Mouse (Mus musculus): ENCODE data around the gene Large1. TPM values are rescaled to one million over a fixed set of nuclear protein-coding genes. Genes with fewer than 3 reads are reported as not detected.
"Not testable (repeated sequence)": the region's sequence is repeated elsewhere in the genome, so short reads cannot be mapped to it uniquely, and the experiment has no call there.

Gene Large1
- polyA plus RNA-seq, 1 experiment from 2014 or later: 8.7 TPM

DNA sequence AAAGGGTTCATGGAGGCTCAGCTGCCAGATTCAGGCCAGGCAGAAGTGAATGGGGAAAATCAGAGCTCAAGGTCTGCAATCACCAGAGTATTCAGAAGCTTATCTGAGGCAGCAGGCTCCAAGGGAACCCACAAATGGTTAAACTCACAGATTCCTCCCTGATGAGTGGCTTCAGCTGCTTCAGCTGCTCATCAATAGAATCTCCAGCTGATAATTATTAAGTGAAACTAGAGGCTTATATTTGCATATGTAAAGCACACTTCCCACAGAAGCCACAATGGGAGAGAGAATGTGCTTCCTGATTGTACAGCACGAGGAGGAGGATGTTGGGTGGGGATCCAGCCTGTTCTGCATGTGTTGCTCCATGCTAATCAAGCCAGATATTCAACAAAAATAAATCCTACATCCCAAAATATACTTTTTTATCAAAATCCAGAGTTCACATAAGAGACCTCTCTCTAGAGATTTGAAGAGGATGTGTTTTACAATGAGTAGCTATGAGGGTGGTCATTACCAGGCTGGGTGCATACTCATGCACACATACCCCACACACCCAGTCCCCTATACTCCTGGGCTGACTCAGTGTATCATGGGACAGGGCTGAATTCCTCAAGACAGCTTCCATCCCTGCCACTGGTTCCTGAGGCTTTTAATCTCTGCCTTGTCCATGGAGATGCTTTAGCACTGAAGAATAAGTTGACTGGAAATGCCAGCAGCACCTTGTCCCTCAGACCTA is 210.5 kb downstream of the Large1 start:
- TF ChIP-seq CTCF (IDR thresholded peaks at IDR 0.05; ENCODE audit: low read depth): no peak
- Histone ChIP-seq H3K4me1 (ENCODE audit: insufficient read depth) (no peaks in the 10 kb centered on the region), H3K9ac (no peak overlapping the region), H3K27ac (ENCODE audit: low read depth) (no peak overlapping the region), H3K36me3 (ENCODE audit: insufficient read depth) (no peaks in the 10 kb centered on the region), H3K27me3 (ENCODE audit: insufficient read depth, low read length) (no peaks in the 10 kb centered on the region), H3K4me3 (ENCODE audit: low read depth, low read length) (no peak overlapping the region), H3K9me3 (ENCODE audit: low read depth, low read length) (no peaks in the 10 kb centered on the region), H3K4me2 (no peak overlapping the region)
- DNase-seq (no peak), ATAC-seq (ENCODE audit: insufficient read depth) (no peak)
- 38% methylated on average over 1 of the region's 1 CpGs for WGBS

DNA sequence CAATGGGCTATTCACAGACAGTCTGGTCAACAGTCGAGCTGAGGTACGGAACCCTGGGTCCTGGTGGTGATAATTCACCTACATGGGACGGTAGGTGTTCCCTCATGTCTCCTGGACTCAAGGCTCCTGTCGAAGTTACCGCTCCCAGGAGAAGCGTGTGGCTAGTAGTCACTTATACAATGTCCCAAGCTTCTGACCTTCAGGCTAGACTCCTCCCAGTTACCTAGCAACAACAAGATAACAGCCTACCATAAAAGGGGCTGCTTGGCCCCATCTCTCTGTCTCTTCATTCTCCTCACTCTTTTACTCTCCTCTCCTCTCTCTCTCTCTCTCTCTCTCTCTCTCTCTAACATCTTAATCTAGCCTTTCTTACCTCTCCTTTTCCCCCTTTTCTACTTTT is 217.9 kb downstream of the Large1 start:
- Histone ChIP-seq H3K27me3 (ENCODE audit: insufficient read depth, low read length) (no peaks in the 10 kb centered on the region), H3K36me3 (ENCODE audit: insufficient read depth) (no peaks in the 10 kb centered on the region), H3K27ac (ENCODE audit: low read depth) (no peak overlapping the region), H3K9me3 (ENCODE audit: low read depth, low read length) (no peaks in the 10 kb centered on the region), H3K4me2 (no peak overlapping the region), H3K4me1 (ENCODE audit: insufficient read depth) (no peaks in the 10 kb centered on the region), H3K9ac (no peak overlapping the region), H3K4me3 (ENCODE audit: low read depth, low read length) (no peak overlapping the region)
- WGBS: 63% methylated on average over 6 of the region's 6 CpGs
- no peak for ATAC-seq (ENCODE audit: insufficient read depth)
- DNase-seq: no peak
- no peak for TF ChIP-seq CTCF (IDR thresholded peaks at IDR 0.05; ENCODE audit: low read depth)

DNA sequence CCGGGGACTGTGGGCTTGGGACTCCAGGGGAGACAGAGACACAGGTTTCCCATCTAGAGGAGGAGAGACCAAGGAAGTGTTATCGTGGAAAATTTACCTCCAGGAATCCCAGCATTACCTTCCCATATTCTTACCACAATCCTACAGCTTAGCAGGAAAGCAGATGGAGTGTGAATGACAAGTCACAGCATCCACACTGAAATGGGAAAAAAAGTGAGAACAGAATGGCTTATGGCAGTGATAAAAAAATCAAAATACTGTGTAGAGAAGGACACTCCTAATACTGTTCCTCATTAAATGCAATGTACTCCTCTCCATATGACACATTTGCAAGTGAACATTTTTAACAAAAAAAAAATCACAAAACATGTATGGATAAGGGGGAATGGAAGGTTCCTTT is 221.3 kb downstream of the Large1 start:
- Histone ChIP-seq H3K9ac (no peak overlapping the region), H3K36me3 (ENCODE audit: insufficient read depth) (no peaks in the 10 kb centered on the region), H3K4me3 (ENCODE audit: low read depth, low read length) (no peak overlapping the region), H3K4me1 (ENCODE audit: insufficient read depth) (no peaks in the 10 kb centered on the region), H3K9me3 (ENCODE audit: low read depth, low read length) (no peaks in the 10 kb centered on the region), H3K27ac (ENCODE audit: low read depth) (no peak overlapping the region), H3K27me3 (ENCODE audit: insufficient read depth, low read length) (no peaks in the 10 kb centered on the region), H3K4me2 (no peak overlapping the region)
- 70% methylated on average over 2 of the region's 2 CpGs for WGBS
- no peak for TF ChIP-seq CTCF (IDR thresholded peaks at IDR 0.05; ENCODE audit: low read depth)
- no peak for ATAC-seq (ENCODE audit: insufficient read depth)
- DNase-seq: no peak

DNA sequence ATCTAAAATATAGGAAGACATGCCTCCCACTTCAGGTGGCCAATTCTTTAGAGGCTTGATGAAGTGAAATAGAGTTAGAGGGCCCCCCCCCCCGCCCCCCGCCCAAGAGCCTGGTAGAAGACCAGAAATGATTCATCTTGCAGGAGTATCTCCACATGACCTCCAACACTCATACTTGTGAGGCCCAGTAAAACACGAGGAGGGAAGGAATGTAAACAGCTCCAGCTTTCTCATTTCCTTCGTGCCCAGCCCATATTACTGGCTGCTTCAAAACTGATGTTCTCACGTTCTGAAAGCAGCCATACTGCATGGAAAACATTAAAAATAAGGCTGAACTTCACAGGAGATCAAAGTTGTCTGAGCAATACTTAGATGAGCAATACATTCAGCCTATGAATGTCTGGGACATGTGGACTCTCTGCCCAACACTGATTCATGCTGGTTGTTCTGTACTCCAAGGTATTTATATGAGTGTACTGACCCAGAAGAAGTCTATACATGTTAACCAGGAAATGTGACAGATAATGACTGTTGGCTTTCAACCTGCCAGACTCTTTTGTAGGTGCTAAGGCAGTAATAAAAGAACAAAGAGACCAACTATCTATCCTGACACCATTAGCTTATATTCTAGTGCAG is 229.4 kb downstream of the Large1 start:
- 25% methylated on average over 5 of the region's 5 CpGs for WGBS
- Histone ChIP-seq H3K4me2 (no peak overlapping the region), H3K36me3 (ENCODE audit: insufficient read depth) (no peaks in the 10 kb centered on the region), H3K9ac (no peak overlapping the region), H3K4me1 (ENCODE audit: insufficient read depth) (no peaks in the 10 kb centered on the region), H3K4me3 (ENCODE audit: low read depth, low read length) (no peak overlapping the region), H3K27me3 (ENCODE audit: insufficient read depth, low read length) (no peaks in the 10 kb centered on the region), H3K27ac (ENCODE audit: low read depth) (no peak overlapping the region), H3K9me3 (ENCODE audit: low read depth, low read length) (no peaks in the 10 kb centered on the region)
- ATAC-seq (ENCODE audit: insufficient read depth) (no peak), DNase-seq (no peak)
- TF ChIP-seq CTCF (IDR thresholded peaks at IDR 0.05; ENCODE audit: low read depth): no peak

DNA sequence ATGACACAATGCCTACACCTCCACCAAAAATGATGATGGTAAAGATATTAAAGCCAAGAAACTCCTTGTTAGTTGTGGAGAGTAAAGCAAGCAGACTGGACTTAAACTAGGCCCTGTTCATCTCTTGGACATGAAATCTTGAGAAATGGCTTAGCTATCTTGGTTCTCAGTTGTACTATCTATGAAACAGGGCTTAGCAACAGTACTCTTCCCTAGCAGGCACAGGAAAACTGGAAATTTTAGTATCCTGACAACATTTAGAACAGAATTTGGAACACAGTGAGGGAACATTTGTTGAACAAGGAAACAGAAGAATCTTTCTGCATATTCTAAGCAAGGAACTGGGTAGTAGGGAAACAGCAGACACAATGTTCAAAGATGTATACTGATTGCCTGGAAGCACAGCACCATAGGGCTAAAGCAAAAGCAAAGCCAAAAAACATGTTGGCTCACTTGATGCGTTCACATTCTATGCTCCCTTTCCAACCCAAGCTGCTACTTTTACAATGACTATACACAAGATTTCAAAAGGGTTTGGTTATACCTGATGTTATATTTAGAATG is 240.9 kb downstream of the Large1 start:
- H3K27me3 ChIP-seq (ENCODE audit: insufficient read depth, low read length): no peaks in the 10 kb centered on the region
- no peak overlapping the region for H3K9ac ChIP-seq
- DNase-seq (no peak), ATAC-seq (ENCODE audit: insufficient read depth) (no peak)
- H3K27ac ChIP-seq (ENCODE audit: low read depth): no peak overlapping the region
- H3K36me3 ChIP-seq (ENCODE audit: insufficient read depth): no peaks in the 10 kb centered on the region
- H3K4me3 ChIP-seq (ENCODE audit: low read depth, low read length): no peak overlapping the region
- 94% methylated on average over 1 of the region's 1 CpGs for WGBS
- no peak overlapping the region for H3K4me2 ChIP-seq
- H3K4me1 ChIP-seq (ENCODE audit: insufficient read depth): no peaks in the 10 kb centered on the region
- TF ChIP-seq CTCF (IDR thresholded peaks at IDR 0.05; ENCODE audit: low read depth): no peak
- no peaks in the 10 kb centered on the region for H3K9me3 ChIP-seq (ENCODE audit: low read depth, low read length)

DNA sequence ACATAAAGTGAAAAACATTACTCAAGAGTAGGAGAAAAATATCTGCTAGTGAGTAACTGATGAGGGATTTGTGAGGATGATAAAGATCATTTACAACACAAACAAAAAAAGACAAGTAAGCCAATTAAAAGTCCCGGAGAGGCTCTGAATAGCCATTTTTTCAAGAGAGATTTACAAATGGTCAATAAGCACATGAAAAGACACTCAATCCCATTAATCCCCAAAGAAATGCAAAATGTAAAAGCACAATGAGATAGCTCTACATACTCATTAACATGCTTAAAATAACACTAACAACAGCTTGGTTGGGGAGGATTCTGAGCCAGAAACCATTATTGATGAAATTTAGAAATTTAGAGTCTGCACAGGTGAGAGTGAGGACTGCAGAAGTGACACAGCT is 249.3 kb downstream of the Large1 start:
- DNase-seq (no peak), ATAC-seq (ENCODE audit: insufficient read depth) (no peak)
- Histone ChIP-seq H3K36me3 (ENCODE audit: insufficient read depth) (no peaks in the 10 kb centered on the region), H3K4me3 (ENCODE audit: low read depth, low read length) (no peak overlapping the region), H3K27ac (ENCODE audit: low read depth) (no peak overlapping the region), H3K9me3 (ENCODE audit: low read depth, low read length) (no peaks in the 10 kb centered on the region), H3K9ac (no peak overlapping the region), H3K4me2 (no peak overlapping the region), H3K27me3 (ENCODE audit: insufficient read depth, low read length) (no peaks in the 10 kb centered on the region), H3K4me1 (ENCODE audit: insufficient read depth) (no peaks in the 10 kb centered on the region)
- 46% methylated on average over 1 of the region's 1 CpGs for WGBS
- no peak for TF ChIP-seq CTCF (IDR thresholded peaks at IDR 0.05; ENCODE audit: low read depth)

DNA sequence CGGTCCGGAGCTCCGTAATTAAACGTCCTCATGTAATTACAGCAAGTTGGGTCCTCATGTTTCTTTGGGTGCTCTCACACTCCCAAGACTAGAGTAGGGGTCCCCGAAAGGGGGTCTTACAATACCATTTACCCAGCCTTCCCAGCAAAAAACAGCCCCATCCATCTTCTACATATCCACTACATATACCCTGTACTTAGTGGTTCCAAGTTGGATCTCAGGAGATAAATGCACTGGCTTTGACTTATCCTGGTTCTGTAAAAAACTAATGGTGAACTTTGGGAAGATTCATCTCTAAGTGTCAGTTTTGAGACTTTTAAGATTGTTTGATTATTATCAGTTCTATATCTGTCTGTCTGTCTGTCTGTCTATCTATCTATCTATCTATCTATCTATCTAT is 252.3 kb downstream of the Large1 start:
- Histone ChIP-seq H3K27ac (ENCODE audit: low read depth) (no peak overlapping the region), H3K4me1 (ENCODE audit: insufficient read depth) (no peaks in the 10 kb centered on the region), H3K9me3 (ENCODE audit: low read depth, low read length) (no peaks in the 10 kb centered on the region), H3K4me2 (no peak overlapping the region), H3K27me3 (ENCODE audit: insufficient read depth, low read length) (no peaks in the 10 kb centered on the region), H3K36me3 (ENCODE audit: insufficient read depth) (no peaks in the 10 kb centered on the region), H3K9ac (no peak overlapping the region), H3K4me3 (ENCODE audit: low read depth, low read length) (no peak overlapping the region)
- WGBS: 15% methylated on average over 5 of the region's 5 CpGs
- no peak for TF ChIP-seq CTCF (IDR thresholded peaks at IDR 0.05; ENCODE audit: low read depth)
- DNase-seq (no peak), ATAC-seq (ENCODE audit: insufficient read depth) (no peak)

DNA sequence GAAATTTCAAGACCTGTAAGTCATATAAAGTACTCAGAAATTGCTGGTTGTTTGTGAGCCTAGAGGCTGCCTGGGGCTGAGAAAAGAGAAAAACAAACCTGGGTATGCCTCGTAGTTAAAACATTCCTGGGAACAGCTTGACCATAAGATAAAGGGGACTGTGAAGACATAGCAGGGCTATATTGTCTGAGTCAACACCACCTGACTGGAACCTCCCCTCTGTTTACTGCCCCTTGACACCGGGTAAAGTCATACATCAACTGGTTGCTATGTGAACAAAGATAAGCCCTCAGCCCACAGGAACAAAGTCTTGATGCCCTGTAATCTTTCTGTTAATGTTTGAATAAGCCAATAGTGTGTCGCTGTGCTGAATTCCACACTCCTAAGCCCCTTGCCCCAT is 252.7 kb downstream of the Large1 start:
- not testable (repeated sequence) for H3K9ac ChIP-seq; H3K36me3 ChIP-seq (ENCODE audit: insufficient read depth); H3K9me3 ChIP-seq (ENCODE audit: low read depth, low read length); ATAC-seq (ENCODE audit: insufficient read depth); H3K4me2 ChIP-seq; H3K4me1 ChIP-seq (ENCODE audit: insufficient read depth); H3K27me3 ChIP-seq (ENCODE audit: insufficient read depth, low read length); H3K4me3 ChIP-seq (ENCODE audit: low read depth, low read length); H3K27ac ChIP-seq (ENCODE audit: low read depth); DNase-seq
- whole genome bisulfite sequencing: 14% methylated on average over 3 of the region's 3 CpGs

Data from lung, embryonic 14.5 days (tissue).